Mouse (Mus musculus): ENCODE data around the gene Kif5a. TPM values are rescaled to one million over a fixed set of nuclear protein-coding genes. Genes with fewer than 3 reads are reported as not detected.

Kif5a gene
- polyA plus RNA-seq, 1 experiment = 3.7 TPM

DNA sequence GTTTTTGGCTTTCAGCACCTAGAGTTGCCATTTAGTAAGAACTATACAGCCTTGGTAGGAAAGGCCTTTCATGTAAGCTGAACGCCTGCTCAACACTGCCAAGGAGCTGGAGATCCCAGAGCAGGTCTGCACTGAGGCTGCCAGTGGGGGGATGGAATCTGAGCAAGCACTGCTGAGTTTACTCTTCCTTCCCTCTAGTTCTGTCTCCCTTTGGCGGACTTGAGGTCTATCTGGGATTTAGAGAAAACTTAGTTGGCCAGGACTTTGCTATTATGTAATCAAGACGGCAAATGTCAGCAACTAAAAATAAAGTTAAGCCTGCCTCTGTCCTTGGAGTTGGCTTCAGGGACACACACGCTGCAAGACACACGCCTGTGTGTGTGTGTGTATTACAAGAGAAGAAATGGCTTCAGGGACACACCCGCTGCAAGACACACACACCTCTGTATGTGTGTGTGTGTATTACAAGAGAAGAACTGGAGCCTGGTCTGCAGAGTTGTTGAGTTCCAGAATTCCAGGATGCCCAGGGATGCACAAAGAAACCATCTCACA lies 29.9 kb upstream of the Kif5a start:
- 36% methylated on average over 6 of the region's 6 CpGs for WGBS
- Histone ChIP-seq H3K27me3 (replicated peaks; ENCODE audit: control insufficient read depth, insufficient read depth, low read length) (no peaks in the 10 kb centered on the region), H3K36me3 (ENCODE audit: control insufficient read depth, insufficient read depth, low read length) (peaks cover 5% of the 10 kb centered on the region; the same call in 1 of the 2 replicates), H3K4me1 (ENCODE audit: control insufficient read depth, insufficient read depth, low read length) (peaks cover 22% of the 10 kb centered on the region; the same call in 1 of the 2 replicates), H3K27ac (ENCODE audit: insufficient read depth, low read depth, low read length) (peak overlapping the region; percentile 59), H3K4me3 (ENCODE audit: insufficient read depth, low read depth, low read length) (no peak overlapping the region)
- DNase-seq = peak; percentile 55
- no peak for TF ChIP-seq POLR2A (IDR thresholded peaks at IDR 0.05; ENCODE audit: low read depth, low read length)
- TF ChIP-seq CTCF (conservative IDR thresholded peaks at IDR 0.05; ENCODE audit: insufficient read depth, insufficient read length, low read depth, low read length) = no peak

DNA sequence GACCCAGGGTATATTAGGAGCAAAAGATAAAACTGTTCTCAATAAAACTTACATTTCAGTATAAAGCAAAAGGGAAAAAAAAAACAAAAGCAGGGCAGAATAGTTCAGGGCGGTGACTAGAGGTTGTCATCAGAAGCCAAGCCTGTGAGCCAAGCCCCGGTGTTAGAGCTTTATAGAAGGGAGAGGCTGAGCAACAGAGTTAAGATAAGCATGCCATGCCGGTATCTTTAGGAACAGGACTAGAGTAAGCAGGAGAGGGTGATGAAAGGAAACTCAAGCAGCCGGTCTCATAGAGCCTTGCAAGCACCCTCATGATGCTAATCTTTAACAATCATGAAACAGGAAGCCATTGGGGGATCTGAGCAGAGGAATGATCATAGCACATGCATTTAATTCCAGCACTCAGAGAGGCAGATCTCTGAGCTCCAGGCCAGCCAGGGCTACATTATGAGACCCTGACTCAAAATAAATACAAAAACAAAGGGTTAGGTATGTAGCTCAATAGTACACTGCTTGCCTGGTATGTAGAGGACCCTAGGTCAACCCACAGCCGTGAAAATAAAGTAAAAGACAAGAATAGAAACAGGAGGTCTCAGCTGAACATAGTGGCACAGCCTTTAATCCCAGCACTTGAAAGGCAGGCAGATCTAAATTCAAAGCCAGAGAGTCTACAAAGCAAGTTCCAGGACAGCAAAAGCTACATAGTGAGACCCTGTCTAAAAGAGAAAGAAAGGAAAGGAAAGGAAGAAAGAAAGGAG lies 28.9 kb upstream of the Kif5a start:
- Histone ChIP-seq H3K27me3 (replicated peaks; ENCODE audit: control insufficient read depth, insufficient read depth, low read length) (no peaks in the 10 kb centered on the region), H3K27ac (ENCODE audit: insufficient read depth, low read depth, low read length) (no peak overlapping the region), H3K36me3 (ENCODE audit: control insufficient read depth, insufficient read depth, low read length) (peaks cover 5% of the 10 kb centered on the region; the same call in 1 of the 2 replicates), H3K4me3 (ENCODE audit: insufficient read depth, low read depth, low read length) (no peak overlapping the region), H3K4me1 (ENCODE audit: control insufficient read depth, insufficient read depth, low read length) (peaks cover 30% of the 10 kb centered on the region)
- DNase-seq = no peak
- no peak for TF ChIP-seq CTCF (conservative IDR thresholded peaks at IDR 0.05; ENCODE audit: insufficient read depth, insufficient read length, low read depth, low read length)
- TF ChIP-seq POLR2A (IDR thresholded peaks at IDR 0.05; ENCODE audit: low read depth, low read length) = no peak
- 24% methylated on average over 5 of the region's 5 CpGs for WGBS

DNA sequence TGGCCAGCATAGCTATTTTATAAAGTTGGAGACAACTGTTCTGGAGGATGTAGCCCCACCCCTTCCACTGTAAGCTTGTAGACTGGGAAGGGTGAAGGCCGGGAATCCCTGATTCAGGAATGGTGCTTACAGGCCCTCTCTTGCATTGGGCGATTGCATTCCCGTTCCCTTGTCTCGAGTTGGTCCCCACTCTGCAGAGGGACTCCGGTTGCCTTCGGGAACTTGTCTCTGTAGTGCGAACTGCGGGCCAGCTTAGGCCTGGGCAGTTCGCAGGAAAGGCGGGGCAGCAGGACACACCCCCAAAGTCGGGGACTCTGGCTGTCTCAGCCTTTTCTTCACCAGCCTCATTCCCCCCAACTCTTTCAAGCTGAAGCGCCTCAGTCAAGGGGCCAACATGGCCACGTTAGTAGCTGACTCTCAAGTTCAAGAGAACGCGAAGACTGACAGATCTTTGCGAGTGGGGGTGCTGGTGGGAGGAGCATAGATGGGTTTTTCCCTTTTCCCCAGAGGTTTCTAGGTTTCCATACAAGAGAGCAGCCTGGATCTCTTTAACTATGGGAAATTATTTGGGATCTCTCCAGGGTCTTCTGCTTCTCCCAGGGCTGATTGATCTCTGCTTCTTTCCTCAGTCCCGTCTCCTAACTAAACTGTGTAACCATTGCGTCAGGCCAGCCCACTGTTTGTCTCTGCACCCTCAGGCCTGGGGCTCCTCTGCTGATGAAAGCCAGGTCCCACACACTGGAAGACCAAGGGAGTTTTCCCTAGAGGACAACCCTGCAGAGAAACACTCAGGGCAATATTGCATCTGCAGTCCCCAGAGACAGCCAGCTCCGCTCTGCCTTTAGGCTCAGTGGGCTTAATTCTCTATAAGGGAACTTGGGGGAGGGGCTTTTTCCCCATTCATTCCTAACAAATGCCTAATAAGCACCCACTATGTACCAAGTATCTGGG lies 28.1 kb upstream of the Kif5a start:
- 4% methylated on average over 19 of the region's 19 CpGs for WGBS
- TF ChIP-seq CTCF (conservative IDR thresholded peaks at IDR 0.05; ENCODE audit: insufficient read depth, insufficient read length, low read depth, low read length) (no peak), POLR2A (IDR thresholded peaks at IDR 0.05; ENCODE audit: low read depth, low read length) (no peak)
- Histone ChIP-seq H3K27ac (ENCODE audit: insufficient read depth, low read depth, low read length) (peak overlapping the region; percentile 88), H3K4me1 (ENCODE audit: control insufficient read depth, insufficient read depth, low read length) (peaks cover 36% of the 10 kb centered on the region), H3K27me3 (replicated peaks; ENCODE audit: control insufficient read depth, insufficient read depth, low read length) (no peaks in the 10 kb centered on the region), H3K4me3 (ENCODE audit: insufficient read depth, low read depth, low read length) (peak overlapping the region; percentile 96), H3K36me3 (ENCODE audit: control insufficient read depth, insufficient read depth, low read length) (peaks cover 5% of the 10 kb centered on the region; the same call in 1 of the 2 replicates)
- DNase-seq = peak; percentile 79

DNA sequence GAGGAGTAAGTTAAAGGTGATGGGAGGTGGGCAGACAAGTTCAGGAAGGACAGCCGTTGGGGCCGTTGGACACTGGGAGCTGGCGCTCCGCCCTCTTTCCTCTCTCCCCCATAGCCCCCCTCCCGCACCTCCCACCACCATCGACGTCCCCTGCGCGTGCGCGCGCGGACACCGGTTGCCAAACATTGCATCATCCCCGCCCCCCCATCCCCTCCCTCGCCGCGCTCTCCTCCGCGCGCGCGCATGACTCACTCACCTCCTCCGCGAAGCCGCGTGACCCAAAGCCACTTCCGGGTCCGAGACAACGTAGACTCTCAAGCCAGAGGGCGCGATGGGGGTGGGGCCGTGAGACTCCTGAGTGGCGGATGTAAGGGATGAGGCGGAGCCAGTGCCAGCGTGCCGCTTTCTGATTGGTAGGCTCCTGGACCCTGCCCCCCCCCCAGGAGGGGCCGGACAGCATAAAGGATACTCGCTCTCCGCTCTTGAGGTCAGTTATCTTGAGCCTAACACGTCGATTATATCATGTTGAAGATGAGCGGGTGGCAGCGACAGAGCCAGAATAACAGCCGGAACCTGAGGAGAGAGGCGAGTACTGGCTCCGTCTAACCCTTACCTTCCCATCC lies 27.3 kb upstream of the Kif5a start:
- Histone ChIP-seq H3K4me3 (ENCODE audit: insufficient read depth, low read depth, low read length) (peak overlapping the region; percentile 96), H3K27me3 (replicated peaks; ENCODE audit: control insufficient read depth, insufficient read depth, low read length) (no peaks in the 10 kb centered on the region), H3K4me1 (ENCODE audit: control insufficient read depth, insufficient read depth, low read length) (peaks cover 36% of the 10 kb centered on the region), H3K27ac (ENCODE audit: insufficient read depth, low read depth, low read length) (peak overlapping the region; percentile 98), H3K36me3 (ENCODE audit: control insufficient read depth, insufficient read depth, low read length) (no peaks in the 10 kb centered on the region)
- 0% methylated on average over 46 of the region's 47 CpGs for WGBS
- DNase-seq = peak; percentile 100
- peak; percentile 96 for TF ChIP-seq POLR2A (IDR thresholded peaks at IDR 0.05; ENCODE audit: low read depth, low read length)
- no peak for TF ChIP-seq CTCF (conservative IDR thresholded peaks at IDR 0.05; ENCODE audit: insufficient read depth, insufficient read length, low read depth, low read length)

DNA sequence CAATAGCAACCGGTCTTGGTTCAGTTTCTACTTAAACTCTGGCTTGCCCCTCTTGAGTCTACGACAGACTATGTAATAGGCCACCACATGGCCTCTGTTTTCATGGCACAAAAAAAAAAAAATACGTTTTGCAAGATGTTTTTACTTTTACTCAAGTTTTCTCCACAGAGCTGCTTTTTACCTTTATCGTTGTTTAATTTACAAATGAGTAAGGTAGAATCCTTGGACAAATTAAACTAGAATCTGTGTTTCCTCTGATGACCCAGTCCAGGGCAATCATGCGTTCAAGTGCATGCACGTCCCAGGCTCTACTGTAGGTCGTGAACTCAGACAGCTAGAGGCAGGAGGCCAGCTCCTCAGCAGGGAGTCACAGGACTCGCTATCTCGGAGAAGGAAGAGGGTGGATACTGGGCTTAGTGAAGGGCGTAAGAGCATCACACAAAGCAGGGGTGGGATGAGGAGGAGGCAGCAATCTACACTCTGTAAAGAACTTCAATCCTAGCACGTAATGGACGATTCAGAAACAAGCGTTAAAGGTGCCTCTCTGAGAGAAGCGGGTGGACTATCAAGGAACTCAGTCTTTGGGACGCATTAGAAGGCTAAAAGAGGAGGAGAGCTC lies 26.5 kb upstream of the Kif5a start:
- Histone ChIP-seq H3K27me3 (replicated peaks; ENCODE audit: control insufficient read depth, insufficient read depth, low read length) (no peaks in the 10 kb centered on the region), H3K4me1 (ENCODE audit: control insufficient read depth, insufficient read depth, low read length) (peaks cover 31% of the 10 kb centered on the region), H3K27ac (ENCODE audit: insufficient read depth, low read depth, low read length) (peak overlapping the region; percentile 98), H3K4me3 (ENCODE audit: insufficient read depth, low read depth, low read length) (peak overlapping the region; percentile 69), H3K36me3 (ENCODE audit: control insufficient read depth, insufficient read depth, low read length) (no peaks in the 10 kb centered on the region)
- DNase-seq = peak; percentile 90
- under 1% methylated on average over 15 of the region's 15 CpGs for WGBS
- no peak for TF ChIP-seq CTCF (conservative IDR thresholded peaks at IDR 0.05; ENCODE audit: insufficient read depth, insufficient read length, low read depth, low read length)
- no peak for TF ChIP-seq POLR2A (IDR thresholded peaks at IDR 0.05; ENCODE audit: low read depth, low read length)

DNA sequence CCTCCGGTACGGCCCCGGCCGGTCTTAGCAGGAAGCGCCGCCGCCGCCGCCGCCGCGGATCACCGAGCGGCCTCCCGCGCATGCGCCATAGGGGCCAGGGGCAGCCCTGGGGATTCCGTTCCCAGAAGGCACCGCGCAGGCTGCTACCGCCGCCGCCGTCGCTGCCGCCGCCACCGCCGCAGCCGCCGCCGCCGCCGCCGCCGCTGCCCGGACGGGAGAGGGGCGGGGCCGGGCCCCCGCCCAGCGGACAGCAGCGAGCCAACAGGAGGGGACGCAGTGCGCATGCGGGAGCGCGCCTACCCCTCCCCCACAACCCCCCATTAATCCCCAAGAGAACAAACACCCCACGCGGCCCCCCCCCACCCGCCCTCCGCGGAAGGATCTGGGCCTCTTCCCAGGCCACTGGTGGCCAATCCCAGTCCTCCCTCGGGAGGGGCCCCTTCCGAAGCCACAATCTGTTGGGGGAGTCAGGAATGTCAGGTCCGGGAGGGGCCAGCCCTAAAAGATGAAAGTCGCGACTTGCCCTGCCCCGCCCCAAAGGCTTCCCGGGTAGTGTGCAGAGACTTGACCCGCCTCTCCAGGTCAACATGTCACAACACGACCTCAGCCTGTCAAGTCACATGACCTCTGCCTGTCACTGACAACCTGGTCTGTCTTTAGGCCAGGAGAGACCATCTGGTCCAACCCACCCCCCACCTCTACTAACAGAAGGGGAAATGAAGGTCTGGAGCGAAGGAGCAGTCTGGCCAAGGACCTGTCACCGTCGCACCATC lies 25.8 kb upstream of the Kif5a start, which contains the start of gene Mbd6:
Mbd6 (minus strand) TSS at position 219 of the 773 bp plus-strand sequence.
- TF ChIP-seq CTCF (conservative IDR thresholded peaks at IDR 0.05; ENCODE audit: insufficient read depth, insufficient read length, low read depth, low read length) = no peak
- TF ChIP-seq POLR2A (IDR thresholded peaks at IDR 0.05; ENCODE audit: low read depth, low read length) = no peak
- H3K36me3 ChIP-seq (ENCODE audit: control insufficient read depth, insufficient read depth, low read length) = no peaks in the 10 kb centered on the region; the same call in 1 of the 2 replicates
- no peaks in the 10 kb centered on the region for H3K27me3 ChIP-seq (replicated peaks; ENCODE audit: control insufficient read depth, insufficient read depth, low read length)
- peak within 1 kb of the TSS; percentile 98 for H3K27ac ChIP-seq (ENCODE audit: insufficient read depth, low read depth, low read length)
- WGBS = under 1% methylated on average over 32 of the region's 65 CpGs
- H3K4me3 ChIP-seq (ENCODE audit: insufficient read depth, low read depth, low read length) = peak within 1 kb of the TSS; percentile 69
- H3K4me1 ChIP-seq (ENCODE audit: control insufficient read depth, insufficient read depth, low read length) = peaks cover 31% of the 10 kb centered on the region
- peak; percentile 95 for DNase-seq
